Comparison of ENCODE assay signal across 8 mouse cellular contexts in the genomic region with DNA sequence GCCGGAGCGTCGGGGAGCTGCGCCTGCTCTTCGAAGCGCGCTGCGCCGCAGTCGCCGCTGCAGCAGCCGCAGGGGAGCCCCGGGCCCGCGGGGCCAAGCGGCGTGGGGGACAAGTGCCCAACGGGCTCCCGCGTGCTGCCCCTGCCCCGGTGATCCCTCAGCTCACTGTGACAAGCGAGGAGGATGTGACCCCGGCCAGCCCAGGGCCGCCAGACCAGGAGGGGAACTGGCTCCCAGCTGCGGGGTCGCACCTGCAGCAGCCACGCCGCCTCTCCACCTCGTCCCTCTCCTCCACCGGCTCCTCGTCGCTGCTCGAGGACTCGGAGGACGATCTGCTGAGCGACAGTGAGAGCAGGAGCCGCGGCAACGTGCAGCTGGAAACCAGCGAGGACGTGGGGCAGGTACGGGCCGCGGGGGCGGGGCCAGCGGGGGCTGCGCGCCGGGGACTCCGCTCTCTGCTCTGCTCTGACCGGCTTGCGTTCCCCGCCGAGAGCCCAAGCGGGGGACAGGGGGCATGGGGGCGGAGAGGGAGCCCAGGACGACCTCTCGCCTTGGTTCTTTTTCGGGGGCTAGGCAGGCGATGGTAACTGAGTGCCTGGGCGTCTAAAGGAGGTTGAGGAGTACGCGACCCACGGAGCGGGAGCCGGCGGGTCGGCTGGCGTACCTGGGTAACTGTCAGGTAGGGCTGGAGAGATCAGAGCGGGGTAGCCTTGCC. TPM values are rescaled to one million over a fixed set of nuclear protein-coding genes. Genes with fewer than 3 reads are reported as not detected.
DNase-seq lines count a peak whose midpoint lies in the region; ATAC-seq and TF ChIP-seq lines count a peak whose summit lies in the region.

No protein-coding gene starts in this region.

- peak; percentile 57 for DNase-seq in adrenal gland, adult 2 months
- no peak for DNase-seq in adrenal gland, adult 8-10 months
- peak; percentile 60 to 67 for DNase-seq in B cell, adult 2 months
- peak; percentile 21 to 37 for DNase-seq in heart, postnatal 10 days
- peak; percentile 52 to 66 for DNase-seq in kidney, postnatal 4 days

- peak overlapping the region; percentile 93 for H3K4me3 ChIP-seq in cortical plate, adult 2 months (ENCODE audit: insufficient read depth, low read length)
- H3K4me3 ChIP-seq in midbrain, embryonic 12.5 days = peak overlapping the region; percentile 66
- peak overlapping the region; percentile 79 for H3K4me3 ChIP-seq in stomach, embryonic 15.5 days (replicated peaks)

- H3K4me1 ChIP-seq in cortical plate, adult 2 months (ENCODE audit: control insufficient read depth, insufficient read depth, low read length) = peaks cover 4% of the 10 kb centered on the region
- H3K4me1 ChIP-seq in midbrain, embryonic 12.5 days = peaks cover 38% of the 10 kb centered on the region
- H3K4me1 ChIP-seq in stomach, embryonic 15.5 days = peaks cover 41% of the 10 kb centered on the region

- intact Hi-C loops in heart, postnatal 10 days (cut with DNase I) = no loop called here

- no peaks in the 10 kb centered on the region for H3K9me3 ChIP-seq in midbrain, embryonic 12.5 days
- no peaks in the 10 kb centered on the region for H3K9me3 ChIP-seq in stomach, embryonic 15.5 days

- WGBS in midbrain, embryonic 12.5 days = under 1% methylated on average over 70 of the region's 70 CpGs
- WGBS in stomach, embryonic 15.5 days = under 1% methylated on average over 62 of the region's 70 CpGs

- peak; percentile 62 for ATAC-seq in midbrain, embryonic 12.5 days (ENCODE audit: low FRiP score, low read depth)
- no peak for ATAC-seq in stomach, embryonic 15.5 days (ENCODE audit: insufficient read depth, low FRiP score, low read depth)

- no peak for TF ChIP-seq CTCF in cortical plate, adult 2 months (IDR thresholded peaks at IDR 0.05; ENCODE audit: extremely low read depth, insufficient read depth, low read length)

- H3K9ac ChIP-seq in midbrain, embryonic 12.5 days (replicated peaks) = peak overlapping the region; percentile 59
- peak overlapping the region; percentile 26 for H3K9ac ChIP-seq in stomach, embryonic 15.5 days

- H3K4me2 ChIP-seq in midbrain, embryonic 12.5 days (replicated peaks) = peak overlapping the region; percentile 98
- peak overlapping the region; percentile 100 for H3K4me2 ChIP-seq in stomach, embryonic 15.5 days

- H3K27ac ChIP-seq in cortical plate, adult 2 months (ENCODE audit: insufficient read depth, low read length) = peak overlapping the region; percentile 93
- no peak overlapping the region for H3K27ac ChIP-seq in midbrain, embryonic 12.5 days (replicated peaks)
- H3K27ac ChIP-seq in stomach, embryonic 15.5 days = peak overlapping the region; percentile 86

- TF ChIP-seq POLR2A in cortical plate, adult 2 months (IDR thresholded peaks at IDR 0.05; ENCODE audit: extremely low read depth, insufficient read depth, low read length) = no peak

- H3K36me3 ChIP-seq in midbrain, embryonic 12.5 days = no peaks in the 10 kb centered on the region
- no peaks in the 10 kb centered on the region for H3K36me3 ChIP-seq in stomach, embryonic 15.5 days

- peaks cover 80% of the 10 kb centered on the region for H3K27me3 ChIP-seq in midbrain, embryonic 12.5 days
- peaks cover 24% of the 10 kb centered on the region for H3K27me3 ChIP-seq in stomach, embryonic 15.5 days (replicated peaks)

RNA-seq across cellular contexts. Expression of gene Itpka, which starts 0.5 kb away (rescaled TPM):
- total RNA-seq in adrenal gland, adult 2 months (2021) = 1 to 10 TPM; 2.3 to 6.4 TPM
- 3.1 and 6.8 TPM in 2 replicates for polyA plus RNA-seq in adrenal gland, adult 2 months (2012; rRNA removed)
- 1 to 10 TPM; 1.5 to 2.0 (median 1.8) TPM for total RNA-seq in adrenal gland, adult 8-10 months (2022)
- 251 and 279 TPM in 2 replicates for polyA plus RNA-seq in cortical plate, adult 2 months (2012; rRNA removed)
- total RNA-seq in heart, postnatal 10 days (2021) = 1 to 10 TPM in 1 of 2 experiments, under 1 TPM in 1; 0.74 to 1.5 TPM
- 0.77 and 0.97 TPM in 2 replicates for polyA plus RNA-seq in midbrain, embryonic 12.5 days (2016; fragmentation: Nextera tagmentation; extraction: Ambion mirVana)
- 9.8 and 10.2 TPM in 2 replicates for polyA plus RNA-seq in stomach, embryonic 15.5 days (2015; fragmentation: Nextera tagmentation; extraction: Ambion mirVana)

RNA-seq across cellular contexts. Expression of gene Ltk, which starts 17.6 kb away (rescaled TPM):
- under 1 TPM; 0.69 to 0.90 TPM for total RNA-seq in adrenal gland, adult 2 months (2021)
- polyA plus RNA-seq in adrenal gland, adult 2 months (2012; rRNA removed) = 1.9 and 2.3 TPM in 2 replicates
- total RNA-seq in adrenal gland, adult 8-10 months (2022) = 1 to 10 TPM in 3 of 4 experiments, under 1 TPM in 1; 0.78 to 2.3 (median 1.6) TPM
- 63.2 and 74.8 TPM in 2 replicates for polyA plus RNA-seq in cortical plate, adult 2 months (2012; rRNA removed)
- under 1 TPM in 1 of 2 experiments, not detected in 1; 0.15 TPM for total RNA-seq in heart, postnatal 10 days (2021)
- polyA plus RNA-seq in midbrain, embryonic 12.5 days (2016; fragmentation: Nextera tagmentation; extraction: Ambion mirVana) = 0.26 and 0.50 TPM in 2 replicates
- 2.1 and 2.7 TPM in 2 replicates for polyA plus RNA-seq in stomach, embryonic 15.5 days (2015; fragmentation: Nextera tagmentation; extraction: Ambion mirVana)

RNA-seq across cellular contexts. Expression of gene Rpap1, which starts 44.7 kb away (rescaled TPM):
- total RNA-seq in adrenal gland, adult 2 months (2021) = 10 to 100 TPM; 13.6 to 18.7 TPM
- polyA plus RNA-seq in adrenal gland, adult 2 months (2012; rRNA removed) = 39.1 and 42.3 TPM in 2 replicates
- 10 to 100 TPM; 18.2 to 30.2 (median 22.7) TPM for total RNA-seq in adrenal gland, adult 8-10 months (2022)
- polyA plus RNA-seq in cortical plate, adult 2 months (2012; rRNA removed) = 14.6 and 15.4 TPM in 2 replicates
- total RNA-seq in heart, postnatal 10 days (2021) = 10 to 100 TPM; 13.7 to 14.4 TPM
- polyA plus RNA-seq in midbrain, embryonic 12.5 days (2016; fragmentation: Nextera tagmentation; extraction: Ambion mirVana) = 35.4 and 35.9 TPM in 2 replicates
- 25.3 and 29.5 TPM in 2 replicates for polyA plus RNA-seq in stomach, embryonic 15.5 days (2015; fragmentation: Nextera tagmentation; extraction: Ambion mirVana)

RNA-seq across cellular contexts. Expression of gene Tyro3, which starts 54.9 kb away (rescaled TPM):
- total RNA-seq in adrenal gland, adult 2 months (2021) = 1 to 10 TPM; 3.9 to 5.7 TPM
- polyA plus RNA-seq in adrenal gland, adult 2 months (2012; rRNA removed) = 4.1 and 5.5 TPM in 2 replicates
- total RNA-seq in adrenal gland, adult 8-10 months (2022) = 1 to 10 TPM; 3.9 to 5.2 (median 4.4) TPM
- polyA plus RNA-seq in cortical plate, adult 2 months (2012; rRNA removed) = 164 and 169 TPM in 2 replicates
- 1 to 10 TPM; 5.0 to 6.6 TPM for total RNA-seq in heart, postnatal 10 days (2021)
- polyA plus RNA-seq in midbrain, embryonic 12.5 days (2016; fragmentation: Nextera tagmentation; extraction: Ambion mirVana) = 25.7 and 29.2 TPM in 2 replicates
- 23.0 and 23.6 TPM in 2 replicates for polyA plus RNA-seq in stomach, embryonic 15.5 days (2015; fragmentation: Nextera tagmentation; extraction: Ambion mirVana)

Comparison
In these comparisons a context has a peak if more than half of its experiments do, and no peak if none do; other contexts are left out.
1. RNA of gene Itpka, which starts 0.5 kb away (polyA plus RNA-seq): 251 to 279 TPM in cortical plate, adult 2 months; 9.8 to 10.2 TPM in stomach, embryonic 15.5 days, 3.1 to 6.8 TPM in adrenal gland, adult 2 months and 0.77 to 0.97 TPM in midbrain, embryonic 12.5 days; every median in the first group is over 10 times any median in the second.
2. RNA of gene Ltk, which starts 17.6 kb away (polyA plus RNA-seq): 63.2 to 74.8 TPM in cortical plate, adult 2 months; 2.1 to 2.7 TPM in stomach, embryonic 15.5 days, 1.9 to 2.3 TPM in adrenal gland, adult 2 months and 0.26 to 0.50 TPM in midbrain, embryonic 12.5 days; every median in the first group is over 10 times any median in the second.
3. Peak in every context shown above with its lines, with median percentiles within 50 percentile points of each other: H3K4me3 ChIP-seq.